Mouse (Mus musculus): ENCODE results near the gene Aldh4a1.

- TF ChIP-seq USF1 (IDR thresholded peaks at IDR 0.05; ENCODE audit: low read depth) (no peak), CTCF (IDR thresholded peaks at IDR 0.05; ENCODE audit: control insufficient read depth, insufficient read depth, insufficient read length) (no peak), CEBPB (IDR thresholded peaks at IDR 0.05; ENCODE audit: low read depth) (no peak), MYOD1 (IDR thresholded peaks at IDR 0.05; ENCODE audit: control insufficient read depth, insufficient read length, low read depth) (no peak)
These were observed 5.7 kb upstream of the Aldh4a1 start for GRCm38 (mm10) chr4:139617001-139617364.

All from C2C12 (cell line).